Mouse (Mus musculus) kidney, adult 2 months (tissue): ENCODE measurements at regions not wholly inside any gene's neighbourhood (a gene's known extent, or its start where the extent isn't known, plus 50 kb on each side); places are given as distances from the start of the nearest gene placed in this dataset.

Experiments used
- CTCF ChIP-seq: fragments of 200-500 bp; conservative IDR thresholded peaks from 2 replicates; pipeline ENCODE4 v1.5.1; 2011; ENCODE audit warnings: low read depth, mild to moderate bottlenecking, control low read depth, low read length, moderate library complexity, mixed read lengths; ENCODE audit not compliant: insufficient read depth, insufficient read length
- POLR2A ChIP-seq: fragments of 200-500 bp; IDR thresholded peaks from one replicate; pipeline ENCODE4 v1.6.1; 2011; ENCODE audit warnings: low read depth, low read length, control low read depth

DNA sequence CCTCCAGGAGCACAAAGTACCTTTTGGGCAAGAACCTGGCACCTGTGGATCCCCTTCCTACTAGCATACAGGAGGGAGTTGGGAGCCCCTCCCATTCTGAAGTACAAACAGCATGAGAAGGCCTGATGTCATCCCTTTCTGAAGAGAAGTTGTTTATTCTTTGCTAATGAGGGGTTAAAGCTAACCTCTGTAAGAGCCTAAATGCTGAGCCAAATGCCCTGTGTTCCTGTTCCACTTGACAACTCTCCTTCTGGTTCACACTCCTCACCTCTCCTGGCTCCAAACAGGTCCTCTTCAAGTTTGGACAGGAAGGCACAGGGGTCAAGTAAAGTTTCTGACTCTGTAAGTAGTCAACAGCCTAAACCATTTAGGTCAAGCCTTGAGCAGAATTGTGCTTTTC is 89.9 kb downstream of the Scgb2b26 start:
- no peak for TF ChIP-seq POLR2A
- TF ChIP-seq CTCF: no peak
